Mouse (Mus musculus): ENCODE data around the gene Eppin.

- peak; percentile 38 for TF ChIP-seq CTCF (IDR thresholded peaks at IDR 0.05; ENCODE audit: low read depth, low read length)
- no peak for TF ChIP-seq EP300 (IDR thresholded peaks at IDR 0.05; ENCODE audit: insufficient read depth, low read depth, low read length)
Observed at GRCm38 (mm10) chr2:164566997-164567396, 26.4 kb downstream of the Eppin start.
